In genomic region chr10:93244209-93244705, GRCm38 (mm10) we compare ENCODE assay signal across 23 mouse cellular contexts.
DNase-seq lines count a peak whose midpoint lies in the region; ATAC-seq and TF ChIP-seq lines count a peak whose summit lies in the region.
"Had no signal": no experiment of that assay in that cellular context is flagged by ENCODE, and none has a peak within 500 bp of the region (broad histone marks: within the 10 kb centered on the region; RNA-seq: fewer than 3 reads in every experiment).

No protein-coding gene starts in this region.

- no peak for ATAC-seq in heart, embryonic 12.5 days (ENCODE audit: insufficient number of reproducible peaks, low FRiP score)
- no peak for ATAC-seq in liver, postnatal 0 days
- no peak for ATAC-seq in liver, embryonic 12.5 days
- ATAC-seq in CD4-positive, CD25-positive, alpha-beta regulatory T cell, adult 4 months = peak; percentile 70
- no peak for ATAC-seq in limb, embryonic 13.5 days (ENCODE audit: low FRiP score, low read depth)
- ATAC-seq: forebrain, embryonic 13.5 days; midbrain, embryonic 15.5 days had no signal

- H3K9me3 ChIP-seq in heart, embryonic 12.5 days (replicated peaks) = no peaks in the 10 kb centered on the region
- H3K9me3 ChIP-seq in liver, postnatal 0 days (ENCODE audit: low read length) = no peaks in the 10 kb centered on the region
- H3K9me3 ChIP-seq in liver, embryonic 12.5 days (replicated peaks) = no peaks in the 10 kb centered on the region
- no peaks in the 10 kb centered on the region for H3K9me3 ChIP-seq in limb, embryonic 13.5 days
- H3K9me3 ChIP-seq: forebrain, embryonic 13.5 days; hindbrain, embryonic 13.5 days; liver, embryonic 13.5 days; midbrain, embryonic 10.5 days; midbrain, embryonic 15.5 days; neural tube, embryonic 15.5 days had no signal

- no peak for TF ChIP-seq CTCF in liver, postnatal 0 days (IDR thresholded peaks at IDR 0.05; ENCODE audit: low read depth)

- no peak overlapping the region for H3K4me3 ChIP-seq in heart, embryonic 12.5 days
- no peak overlapping the region for H3K4me3 ChIP-seq in liver, postnatal 0 days (ENCODE audit: low read depth, low read length)
- H3K4me3 ChIP-seq in liver, embryonic 12.5 days = no peak overlapping the region
- H3K4me3 ChIP-seq in limb, embryonic 13.5 days = no peak overlapping the region
- H3K4me3 ChIP-seq: forebrain, embryonic 13.5 days; hindbrain, embryonic 13.5 days; liver, embryonic 13.5 days; midbrain, embryonic 10.5 days; midbrain, embryonic 15.5 days; neural tube, embryonic 15.5 days had no signal

- no peak overlapping the region for H3K9ac ChIP-seq in heart, embryonic 12.5 days
- H3K9ac ChIP-seq in liver, postnatal 0 days (replicated peaks) = no peak overlapping the region
- no peak overlapping the region for H3K9ac ChIP-seq in liver, embryonic 12.5 days
- no peak overlapping the region for H3K9ac ChIP-seq in limb, embryonic 13.5 days
- H3K9ac ChIP-seq: forebrain, embryonic 13.5 days; hindbrain, embryonic 13.5 days; liver, embryonic 13.5 days; midbrain, embryonic 15.5 days; neural tube, embryonic 15.5 days had no signal

- TF ChIP-seq EP300 in liver, postnatal 0 days (IDR thresholded peaks at IDR 0.05; ENCODE audit: low read depth) = no peak

- no peaks in the 10 kb centered on the region for H3K27me3 ChIP-seq in heart, embryonic 12.5 days (replicated peaks)
- no peaks in the 10 kb centered on the region for H3K27me3 ChIP-seq in liver, postnatal 0 days (ENCODE audit: insufficient read depth, low read length)
- H3K27me3 ChIP-seq in liver, embryonic 12.5 days (replicated peaks) = no peaks in the 10 kb centered on the region
- no peaks in the 10 kb centered on the region for H3K27me3 ChIP-seq in limb, embryonic 13.5 days
- H3K27me3 ChIP-seq: forebrain, embryonic 13.5 days; hindbrain, embryonic 13.5 days; liver, embryonic 13.5 days; midbrain, embryonic 15.5 days; neural tube, embryonic 15.5 days had no signal

- no peak for DNase-seq in heart, adult 8-10 months (ENCODE audit: low spot score)
- DNase-seq in liver, postnatal 0 days = peak; percentile 12
- no peak for DNase-seq in spleen, adult 12 weeks (ENCODE audit: low spot score)
- DNase-seq: adrenal gland, adult 2 months; cerebellum, adult 8-10 months; cerebellum, postnatal 36 days; gastrocnemius, postnatal 14 days; kidney, adult 2 months; kidney, postnatal 4 days; layer of hippocampus, adult 9-11 months; liver, embryonic 13.5 days; lung, adult 2 months; right cerebral cortex, postnatal 4 days; thymus, adult 2 months had no signal

- H3K4me2 ChIP-seq in heart, embryonic 12.5 days = no peak overlapping the region
- H3K4me2 ChIP-seq in liver, postnatal 0 days (ENCODE audit: low read depth, low read length) = no peak overlapping the region
- no peak overlapping the region for H3K4me2 ChIP-seq in liver, embryonic 12.5 days
- no peak overlapping the region for H3K4me2 ChIP-seq in limb, embryonic 13.5 days (replicated peaks)
- H3K4me2 ChIP-seq: forebrain, embryonic 13.5 days; hindbrain, embryonic 13.5 days; liver, embryonic 13.5 days; midbrain, embryonic 15.5 days; neural tube, embryonic 15.5 days had no signal

- 79% methylated on average over 10 of the region's 10 CpGs for WGBS in heart, embryonic 12.5 days
- WGBS in liver, postnatal 0 days (ENCODE audit: insufficient replicate concordance) = 88% methylated on average over 10 of the region's 10 CpGs
- WGBS in liver, embryonic 12.5 days (ENCODE audit: insufficient replicate concordance) = 88% methylated on average over 10 of the region's 10 CpGs
- WGBS in limb, embryonic 13.5 days = 74% methylated on average over 10 of the region's 10 CpGs

- peaks cover 57% of the 10 kb centered on the region for H3K36me3 ChIP-seq in heart, embryonic 12.5 days
- H3K36me3 ChIP-seq in liver, postnatal 0 days (replicated peaks; ENCODE audit: insufficient read depth, low read length) = peaks cover 47% of the 10 kb centered on the region
- peaks cover 79% of the 10 kb centered on the region for H3K36me3 ChIP-seq in liver, embryonic 12.5 days
- peaks cover 43% of the 10 kb centered on the region for H3K36me3 ChIP-seq in limb, embryonic 13.5 days

- peaks cover 24% of the 10 kb centered on the region for H3K4me1 ChIP-seq in heart, embryonic 12.5 days (replicated peaks)
- H3K4me1 ChIP-seq in liver, postnatal 0 days (ENCODE audit: insufficient read depth) = no peaks in the 10 kb centered on the region
- 0 out of 2 replicates have a peak, but pooled peaks cover 3% of the 10 kb centered on the region for H3K4me1 ChIP-seq in liver, embryonic 12.5 days
- H3K4me1 ChIP-seq in limb, embryonic 13.5 days = peaks cover 33% of the 10 kb centered on the region
- H3K4me1 ChIP-seq: liver, embryonic 13.5 days; midbrain, embryonic 15.5 days had no signal

- H3K27ac ChIP-seq in heart, embryonic 12.5 days (ENCODE audit: poor library complexity, severe bottlenecking) = peak overlapping the region; percentile 6; the same call in 1 of the 2 replicates
- no peak overlapping the region for H3K27ac ChIP-seq in liver, postnatal 0 days (ENCODE audit: low read depth)
- H3K27ac ChIP-seq in liver, embryonic 12.5 days = no peak overlapping the region
- peak overlapping the region; percentile 22; the same call in 1 of the 2 replicates for H3K27ac ChIP-seq in limb, embryonic 13.5 days
- H3K27ac ChIP-seq: forebrain, embryonic 13.5 days; hindbrain, embryonic 13.5 days; liver, embryonic 13.5 days; midbrain, embryonic 10.5 days; midbrain, embryonic 15.5 days; neural tube, embryonic 15.5 days had no signal

Comparison
In these comparisons a context has a peak if more than half of its experiments do, and no peak if none do; other contexts are left out.
1. H3K27ac ChIP-seq: peak in heart, embryonic 12.5 days (single experiment) and limb, embryonic 13.5 days (single experiment); none in liver, postnatal 0 days (single experiment) and liver, embryonic 12.5 days (single experiment).